Mouse (Mus musculus): ENCODE data around the gene Pxn. TPM values are rescaled to one million over a fixed set of nuclear protein-coding genes. Genes with fewer than 3 reads are reported as not detected.

Pxn gene
- 100 to 1,000 TPM; 107 to 130 TPM for total RNA-seq (2021)
- long read RNA-seq, experiment 1, transcript Pxn-201 (11 exons, 3,706 nt), result major isoform, 32 of 221 reads
- long read RNA-seq, experiment 1, transcript Pxn-202 (12 exons, 2,667 nt), result minor isoform, 20 of 221 reads
- long read RNA-seq, experiment 1, partial matches to known transcripts, result 56 of 221 reads
- long read RNA-seq, experiment 1, other reads (novel, unspliced or antisense), result 113 of 221 reads
- long read RNA-seq, experiment 2, transcript Pxn-202 (12 exons, 2,667 nt), result minor isoform, 7 of 176 reads
- long read RNA-seq, experiment 2, transcript Pxn-201 (11 exons, 3,706 nt), result major isoform, 29 of 176 reads
- long read RNA-seq, experiment 2, partial matches to known transcripts, result 58 of 176 reads
- long read RNA-seq, experiment 2, other reads (novel, unspliced or antisense), result 82 of 176 reads

- peak; percentile 98 for DNase-seq
These were observed at the start of gene Pxn for GRCm38 (mm10) chr5:115506454-115507201. Gene Pxn (plus strand): TSS chr5:115506676.

- DNase-seq, result no peak
These were observed 47.6 kb upstream of the Pxn start for GRCm38 (mm10) chr5:115458918-115459317.

GRCm38 (mm10) chr5:115464408-115465115 is 41.9 kb upstream of the Pxn start:
- DNase-seq, result no peak

- DNase-seq, result no peak
These were observed 40.6 kb upstream of the Pxn start, which contains the start of gene Pla2g1b for GRCm38 (mm10) chr5:115465642-115466420. Gene Pla2g1b (plus strand): TSS chr5:115466262.

GRCm38 (mm10) chr5:115469791-115470190 is 36.7 kb upstream of the Pxn start:
- no peak for DNase-seq

GRCm38 (mm10) chr5:115470766-115471531 is 35.5 kb upstream of the Pxn start:
- DNase-seq, result peak; percentile 48

GRCm38 (mm10) chr5:115473191-115473590 is 33.3 kb upstream of the Pxn start:
- DNase-seq, result no peak

- no peak for DNase-seq
These were observed 32.2 kb upstream of the Pxn start for GRCm38 (mm10) chr5:115474174-115474828.

- DNase-seq, result peak; percentile 31
These were observed 31.0 kb upstream of the Pxn start for GRCm38 (mm10) chr5:115475337-115476106.

- no peak for DNase-seq
These were observed 30.3 kb upstream of the Pxn start for GRCm38 (mm10) chr5:115476107-115476727.

GRCm38 (mm10) chr5:115479561-115479960 is 26.9 kb upstream of the Pxn start:
- no peak for DNase-seq

- no peak for DNase-seq
These were observed 26.4 kb upstream of the Pxn start for GRCm38 (mm10) chr5:115480101-115480500.

- DNase-seq, result no peak
These were observed 23.8 kb upstream of the Pxn start for GRCm38 (mm10) chr5:115482390-115483265.

GRCm38 (mm10) chr5:115483385-115483784 is 23.1 kb upstream of the Pxn start:
- no peak for DNase-seq

GRCm38 (mm10) chr5:115483947-115484920 is 22.2 kb upstream of the Pxn start, which contains the start of gene Sirt4:
Gene Sirt4 (minus strand): TSS chr5:115484725.
- peak; percentile 51 for DNase-seq

GRCm38 (mm10) chr5:115484996-115485395 is 21.5 kb upstream of the Pxn start:
- DNase-seq, result no peak

All from gastrocnemius, postnatal 10 days (tissue).